In the genomic region with DNA sequence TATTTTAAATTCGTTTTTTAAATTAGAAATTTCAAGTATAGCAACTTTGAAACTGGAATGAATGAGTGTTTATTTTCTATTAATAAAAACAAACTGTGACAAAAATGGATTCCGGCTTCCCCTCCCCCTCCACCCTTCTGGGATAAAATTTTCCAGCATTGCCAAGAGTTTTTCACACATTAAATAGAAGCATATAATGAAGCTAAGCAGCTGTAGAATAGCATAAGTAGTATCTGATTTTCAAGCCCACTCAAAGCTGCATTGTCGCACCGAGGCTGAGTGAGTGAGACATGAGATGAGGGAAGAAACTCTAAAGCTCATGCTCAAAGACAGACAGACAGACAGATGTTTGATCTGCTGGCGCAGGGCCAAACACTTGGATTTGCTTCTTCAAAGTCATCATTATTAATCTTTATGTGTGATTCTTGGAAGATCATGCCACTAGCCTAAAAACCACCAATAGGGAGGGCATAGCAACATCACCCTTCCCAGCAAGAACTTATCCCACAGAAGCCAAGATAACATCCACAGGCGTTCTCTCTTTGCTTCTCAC, we compare ENCODE assay signal across 27 mouse cellular contexts. TPM values are rescaled to one million over a fixed set of nuclear protein-coding genes. Genes with fewer than 3 reads are reported as not detected.
DNase-seq lines count a peak whose midpoint lies in the region; ATAC-seq and TF ChIP-seq lines count a peak whose summit lies in the region.
"Had no signal": no experiment of that assay in that cellular context is flagged by ENCODE, and none has a peak within 500 bp of the region (broad histone marks: within the 10 kb centered on the region; RNA-seq: fewer than 3 reads in every experiment).

No protein-coding gene starts in this region.

- H3K4me3 ChIP-seq in forebrain, postnatal 0 days (ENCODE audit: low read depth, low read length), result no peak overlapping the region
- H3K4me3 ChIP-seq: embryonic facial prominence, embryonic 13.5 days; erythroblast, embryonic 14.5 days; heart, embryonic 12.5 days; intestine, embryonic 15.5 days; liver, embryonic 15.5 days; midbrain, embryonic 13.5 days; neural tube, embryonic 13.5 days had no signal

- ATAC-seq in forebrain, postnatal 0 days, result no peak; the same call in 1 of the 2 replicates
- ATAC-seq: hindbrain, postnatal 0 days; intestine, embryonic 15.5 days; midbrain, embryonic 13.5 days had no signal

- 53% methylated on average over 6 of the region's 6 CpGs for WGBS in forebrain, postnatal 0 days

- H3K4me1 ChIP-seq in forebrain, postnatal 0 days (ENCODE audit: insufficient read depth), result no peaks in the 10 kb centered on the region
- H3K4me1 ChIP-seq: heart, embryonic 12.5 days; intestine, embryonic 15.5 days; liver, embryonic 15.5 days; midbrain, embryonic 13.5 days; neural tube, embryonic 13.5 days had no signal

- peak; percentile 59 for DNase-seq in heart, adult 11 months
- no peak for DNase-seq in heart, adult 8-10 months (ENCODE audit: low spot score)
- peak; percentile 16 to 51 for DNase-seq in layer of hippocampus, postnatal 14 days (ENCODE audit: low spot score in 2 of 2)
- no peak for DNase-seq in layer of hippocampus, postnatal 36 days
- DNase-seq in right cerebral cortex, postnatal 14 days, result peak; percentile 24
- DNase-seq in right cerebral cortex, postnatal 25 days, result no peak
- peak; percentile 43 for DNase-seq in forebrain, postnatal 0 days
- no peak for DNase-seq in adrenal gland, adult 2 months
- DNase-seq: adrenal gland, postnatal 36 days; B cell, adult 2 months; cerebellum, adult 9-10 months; cerebellum, postnatal 36 days; embryo, embryonic 11 days; gastrocnemius, postnatal 14 days; kidney, adult 2 months; kidney, postnatal 36 days; thymus, postnatal 14 days had no signal

- no peaks in the 10 kb centered on the region for H3K27me3 ChIP-seq in forebrain, postnatal 0 days (ENCODE audit: insufficient read depth, low read length)
- H3K27me3 ChIP-seq: embryonic facial prominence, embryonic 13.5 days; heart, embryonic 12.5 days; intestine, embryonic 15.5 days; liver, embryonic 15.5 days; midbrain, embryonic 13.5 days; neural tube, embryonic 13.5 days had no signal

- 0 out of 2 replicates have a peak overlapping the region, but pooled peaks have one; percentile 29 for H3K27ac ChIP-seq in forebrain, postnatal 0 days (ENCODE audit: low read depth, low read length)
- H3K27ac ChIP-seq: hindbrain, postnatal 0 days; intestine, embryonic 15.5 days; liver, embryonic 15.5 days; macrophage; midbrain, embryonic 13.5 days; neural tube, embryonic 13.5 days had no signal

- H3K4me2 ChIP-seq in forebrain, postnatal 0 days (ENCODE audit: low read depth), result no peak overlapping the region
- H3K4me2 ChIP-seq: embryonic facial prominence, embryonic 13.5 days; heart, embryonic 12.5 days; intestine, embryonic 15.5 days; liver, embryonic 15.5 days; midbrain, embryonic 13.5 days; neural tube, embryonic 13.5 days had no signal

- H3K9me3 ChIP-seq in forebrain, postnatal 0 days (ENCODE audit: low read length), result no peaks in the 10 kb centered on the region
- H3K9me3 ChIP-seq: embryonic facial prominence, embryonic 13.5 days; heart, embryonic 12.5 days; intestine, embryonic 15.5 days; liver, embryonic 15.5 days; midbrain, embryonic 13.5 days; neural tube, embryonic 13.5 days had no signal

- H3K9ac ChIP-seq in forebrain, postnatal 0 days, result no peak overlapping the region
- H3K9ac ChIP-seq: embryonic facial prominence, embryonic 13.5 days; heart, embryonic 12.5 days; intestine, embryonic 15.5 days; liver, embryonic 15.5 days; midbrain, embryonic 13.5 days; neural tube, embryonic 13.5 days had no signal

- H3K36me3 ChIP-seq in forebrain, postnatal 0 days (ENCODE audit: insufficient read depth), result peaks cover 51% of the 10 kb centered on the region

- no peak for TF ChIP-seq CTCF in forebrain, postnatal 0 days (IDR thresholded peaks at IDR 0.05; ENCODE audit: low read depth)

RNA-seq across cellular contexts. Expression of a gene that starts 25.1 kb away (rescaled TPM):
- total RNA-seq in heart, adult 8-10 months (2022), result 1 to 10 TPM; 3.2 to 9.2 (median 7.6) TPM
- 10 to 100 TPM; 72.8 to 77.3 TPM for total RNA-seq in layer of hippocampus, postnatal 14 days (2021)
- total RNA-seq in layer of hippocampus, postnatal 36 days (2021), result 10 to 100 TPM; 48.4 to 52.7 TPM
- 127 and 212 TPM in 2 replicates for total RNA-seq in forebrain, postnatal 0 days (2014; rRNA removed)
- 90.4 and 146 TPM in 2 replicates for polyA plus RNA-seq in forebrain, postnatal 0 days (2015; fragmentation: Nextera tagmentation; extraction: Ambion mirVana)
- 10 to 100 TPM; 32.3 to 58.6 TPM for total RNA-seq in adrenal gland, adult 2 months (2021)
- 209 and 411 TPM in 2 replicates for polyA plus RNA-seq in adrenal gland, adult 2 months (2012; rRNA removed)
- total RNA-seq: granulocyte monocyte progenitor cell, adult 5-6 weeks had no signal

RNA-seq across cellular contexts. Expression of a gene that starts 54.9 kb away (rescaled TPM):
- total RNA-seq in heart, adult 8-10 months (2022), result 1 to 10 TPM; 1.5 to 3.4 (median 2.1) TPM
- total RNA-seq in layer of hippocampus, postnatal 14 days (2021), result 1 to 10 TPM; 4.9 to 6.7 TPM
- total RNA-seq in layer of hippocampus, postnatal 36 days (2021), result 1 to 10 TPM; 6.7 to 6.8 TPM
- total RNA-seq in forebrain, postnatal 0 days (2014; rRNA removed), result 10.2 and 14.1 TPM in 2 replicates
- 8.8 and 10.6 TPM in 2 replicates for polyA plus RNA-seq in forebrain, postnatal 0 days (2015; fragmentation: Nextera tagmentation; extraction: Ambion mirVana)
- 1 to 10 TPM; 5.9 to 9.3 TPM for total RNA-seq in adrenal gland, adult 2 months (2021)
- polyA plus RNA-seq in adrenal gland, adult 2 months (2012; rRNA removed), result 3.4 and 4.5 TPM in 2 replicates

Comparison
In these comparisons a context has a peak if more than half of its experiments do, and no peak if none do; other contexts are left out.
1. DNase-seq: peak in heart, adult 11 months (single experiment), layer of hippocampus, postnatal 14 days (2 of 2), right cerebral cortex, postnatal 14 days (single experiment) and forebrain, postnatal 0 days (single experiment); none in heart, adult 8-10 months (single experiment), layer of hippocampus, postnatal 36 days (0 of 2), right cerebral cortex, postnatal 25 days (single experiment) and adrenal gland, adult 2 months (single experiment).